Mouse (Mus musculus) small intestine, adult 2 months (tissue): ENCODE data around the gene Dirc2. TPM values are rescaled to one million over a fixed set of nuclear protein-coding genes. Genes with fewer than 3 reads are reported as not detected.

Source experiments
- H3K27ac ChIP-seq: fragments of 200-500 bp; 2 replicates; pipeline ENCODE4 v1.5.1; 2012; ENCODE audit warnings: low read depth, low read length, control low read depth, inconsistent platforms; ENCODE audit not compliant: insufficient read depth
- H3K27me3 ChIP-seq: fragments of 200-500 bp; 2 replicates; pipeline ENCODE4 v1.6.1; 2012; ENCODE audit warnings: mild to moderate bottlenecking, moderate library complexity, low read length, inconsistent platforms; ENCODE audit not compliant: control insufficient read depth, insufficient read depth
- H3K36me3 ChIP-seq: fragments of 200-500 bp; 2 replicates; pipeline ENCODE4 v1.6.1; 2012; ENCODE audit warnings: mild to moderate bottlenecking, low read length, control low read depth, inconsistent platforms; ENCODE audit not compliant: control insufficient read depth, insufficient read depth
- H3K4me1 ChIP-seq: fragments of 200-500 bp; 2 replicates; pipeline ENCODE4 v1.6.1; 2012; ENCODE audit warnings: low read length, inconsistent platforms, mixed read lengths; ENCODE audit not compliant: control insufficient read depth, insufficient read depth, insufficient read length
- H3K4me3 ChIP-seq: fragments of 200-500 bp; 2 replicates; pipeline ENCODE4 v1.5.1; 2012; ENCODE audit warnings: low read depth, mild to moderate bottlenecking, control low read depth, inconsistent platforms, low read length, moderate library complexity
- CTCF ChIP-seq: fragments of 200-500 bp; IDR thresholded peaks from 2 replicates; pipeline ENCODE4 v1.5.1; 2012; ENCODE audit warnings: low read depth, mild to moderate bottlenecking, control low read depth, inconsistent platforms, low read length, moderate library complexity, mixed read lengths; ENCODE audit not compliant: insufficient replicate concordance, insufficient read length; ENCODE audit errors: extremely low read depth
- POLR2A ChIP-seq: fragments of 200-500 bp; IDR thresholded peaks from 2 replicates; pipeline ENCODE4 v1.6.1; 2012; ENCODE audit warnings: low read depth, mild to moderate bottlenecking, control low read depth, inconsistent platforms, low read length, moderate library complexity
- WGBS: fragments of 180-500 bp; shearing (Covaris S2); methylation state at CpG from one replicate; pipeline ENCODE4 v1.1.7; 2018; 5-methylcytosine and 5-hydroxymethylcytosine counted together
- polyA plus RNA-seq: library from polyadenylated mRNA; depleted of rRNA; stranded (reverse); fragments of >200 nt; gene quantifications from 2 replicates; pipeline ENCODE4 v1.2.3, GENCODE M21; 2012

Gene Dirc2
- polyA plus RNA-seq, 1 experiment: 52.7 TPM

DNA sequence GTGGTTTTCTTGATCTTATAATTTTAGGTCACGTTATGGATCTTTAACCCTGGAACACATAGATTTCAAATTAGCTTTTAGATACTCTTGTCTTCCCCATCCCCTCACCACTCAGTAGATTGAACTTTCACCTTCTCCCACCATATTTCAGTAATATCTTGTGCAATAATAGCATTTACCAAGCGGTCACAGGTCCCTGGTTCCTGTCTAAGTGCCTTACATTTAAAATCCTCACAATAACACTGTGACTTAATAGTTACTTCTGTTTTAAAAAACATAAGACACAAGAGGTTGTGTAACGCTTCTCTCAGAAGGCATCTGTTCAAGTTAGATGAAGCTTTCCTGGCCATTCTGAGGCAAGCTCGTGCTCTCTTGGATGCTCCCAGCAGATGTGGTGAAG lies 34.6 kb upstream of the Dirc2 start:
- TF ChIP-seq CTCF (no peak), POLR2A (no peak)
- Histone ChIP-seq H3K4me3 (no peak overlapping the region), H3K36me3 (peaks cover 4% of the 10 kb centered on the region; the same call in 1 of the 2 replicates), H3K27ac (no peak overlapping the region), H3K27me3 (no peaks in the 10 kb centered on the region), H3K4me1 (no peaks in the 10 kb centered on the region)
- 92% methylated on average over 4 of the region's 4 CpGs for WGBS

GRCm38 (mm10) chr16:35802163-35802562 lies 33.0 kb upstream of the Dirc2 start:
- 87% methylated on average over 7 of the region's 7 CpGs for WGBS
- Histone ChIP-seq H3K4me3 (no peak overlapping the region), H3K27ac (no peak overlapping the region), H3K27me3 (no peaks in the 10 kb centered on the region), H3K4me1 (no peaks in the 10 kb centered on the region), H3K36me3 (peaks cover 4% of the 10 kb centered on the region; the same call in 1 of the 2 replicates)
- TF ChIP-seq CTCF: no peak
- TF ChIP-seq POLR2A: no peak

DNA sequence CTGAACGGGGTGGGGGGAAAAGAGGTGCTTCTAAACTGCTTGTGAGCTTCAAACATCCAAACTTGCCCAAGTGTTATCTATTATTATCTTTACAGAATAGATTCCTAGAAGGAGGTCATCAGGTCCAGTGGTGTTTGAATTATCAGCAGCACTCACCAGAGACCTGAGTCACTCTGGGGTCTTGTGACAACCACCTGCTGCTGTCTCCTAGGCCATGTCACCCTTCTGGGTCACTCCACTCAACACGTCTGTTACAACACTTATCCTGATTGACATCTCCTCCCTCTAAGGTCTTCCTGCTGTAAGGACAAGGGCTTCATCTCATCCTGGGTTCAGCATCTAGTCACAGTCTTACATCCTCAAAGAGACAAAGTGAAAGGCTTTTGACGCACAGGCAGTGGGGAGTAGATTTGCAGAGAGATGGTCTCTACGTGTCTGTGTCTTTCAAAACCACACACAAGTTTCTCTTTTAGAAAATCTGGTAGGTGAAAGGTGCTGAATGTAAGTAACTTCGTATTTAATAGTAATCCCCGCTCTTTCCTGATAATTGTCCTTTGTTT lies 22.9 kb upstream of the Dirc2 start:
- Histone ChIP-seq H3K27me3 (no peaks in the 10 kb centered on the region), H3K4me3 (no peak overlapping the region), H3K36me3 (peaks cover 3% of the 10 kb centered on the region; the same call in 1 of the 2 replicates), H3K27ac (no peak overlapping the region), H3K4me1 (no peaks in the 10 kb centered on the region)
- TF ChIP-seq CTCF: no peak
- no peak for TF ChIP-seq POLR2A
- 89% methylated on average over 6 of the region's 6 CpGs for WGBS

- no peak for TF ChIP-seq CTCF
- no peak for TF ChIP-seq POLR2A
- Histone ChIP-seq H3K4me3 (no peak overlapping the region), H3K27me3 (no peaks in the 10 kb centered on the region), H3K27ac (no peak overlapping the region), H3K4me1 (no peaks in the 10 kb centered on the region), H3K36me3 (peaks cover 3% of the 10 kb centered on the region; the same call in 1 of the 2 replicates)
- WGBS: 89% methylated on average over 6 of the region's 6 CpGs
These were observed 19.2 kb upstream of the Dirc2 start for GRCm38 (mm10) chr16:35788330-35788729.

DNA sequence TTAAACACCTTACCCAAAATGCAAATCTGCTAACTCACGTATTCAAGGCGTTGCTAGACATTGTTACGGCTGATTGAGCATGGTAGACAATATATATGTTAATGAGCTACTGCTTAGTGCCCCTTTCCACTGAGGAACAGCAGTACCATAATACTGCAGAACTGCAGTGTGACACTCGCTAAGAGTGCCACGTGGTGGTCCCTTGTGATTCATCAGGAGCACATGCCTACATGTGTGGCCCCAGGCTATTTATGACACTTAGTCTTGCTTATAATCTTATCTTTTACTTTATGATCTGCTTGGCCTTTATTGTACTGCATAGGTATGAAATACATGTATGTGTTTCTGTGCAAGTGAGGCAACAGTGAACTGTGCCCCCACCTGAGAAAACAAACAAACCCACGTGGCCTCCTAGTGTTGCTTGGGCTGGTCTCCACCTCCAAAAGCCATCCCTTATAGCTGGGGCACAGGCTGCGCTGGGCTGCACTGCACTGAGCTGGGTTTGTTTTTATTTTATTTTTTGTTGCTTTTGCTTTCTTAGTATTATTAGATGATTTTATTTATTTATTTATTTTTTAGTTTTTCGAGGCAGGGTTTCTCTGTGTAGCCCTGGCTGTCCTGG lies 18.5 kb upstream of the Dirc2 start:
- WGBS: 77% methylated on average over 8 of the region's 8 CpGs
- H3K27me3 ChIP-seq: no peaks in the 10 kb centered on the region
- H3K36me3 ChIP-seq: peaks cover 3% of the 10 kb centered on the region; the same call in 1 of the 2 replicates
- TF ChIP-seq POLR2A: no peak
- no peak for TF ChIP-seq CTCF
- no peak overlapping the region for H3K4me3 ChIP-seq
- H3K4me1 ChIP-seq: no peaks in the 10 kb centered on the region
- no peak overlapping the region for H3K27ac ChIP-seq

- H3K27me3 ChIP-seq: no peaks in the 10 kb centered on the region
- no peak for TF ChIP-seq CTCF
- no peak for TF ChIP-seq POLR2A
- H3K4me3 ChIP-seq: no peak overlapping the region
- no peak overlapping the region for H3K27ac ChIP-seq
- peaks cover 3% of the 10 kb centered on the region; the same call in 1 of the 2 replicates for H3K36me3 ChIP-seq
- no peaks in the 10 kb centered on the region for H3K4me1 ChIP-seq
- WGBS: 80% methylated on average over 6 of the region's 6 CpGs
These were observed 18.0 kb upstream of the Dirc2 start for GRCm38 (mm10) chr16:35787163-35787562.

DNA sequence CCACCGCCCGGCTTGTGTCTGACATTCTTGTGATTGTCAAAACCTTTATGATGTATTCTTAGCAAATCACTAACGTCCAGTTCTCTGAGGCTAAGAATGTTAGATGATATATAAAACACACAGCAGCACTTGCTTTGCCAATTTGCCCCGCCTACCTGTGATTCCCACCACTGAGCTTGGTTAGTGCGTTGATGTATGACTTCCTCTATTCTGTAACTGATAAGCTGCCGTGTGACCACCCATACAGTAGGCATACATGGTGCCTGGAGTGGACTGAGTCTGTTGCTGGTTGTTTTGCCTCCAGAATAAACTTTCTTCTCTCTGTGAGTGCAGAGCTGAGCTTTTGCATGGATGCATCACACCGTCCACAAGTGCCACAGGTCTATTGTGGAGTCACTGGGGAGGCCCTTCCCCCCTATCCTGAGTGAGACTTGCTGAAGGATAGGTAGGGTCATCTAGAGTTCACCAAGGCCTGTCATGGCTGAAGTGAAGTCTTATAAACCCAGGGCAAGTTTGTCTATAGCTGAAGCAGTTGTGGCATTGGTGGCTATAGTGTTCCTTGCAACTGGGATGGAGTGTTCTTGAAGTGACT lies 15.1 kb upstream of the Dirc2 start:
- Histone ChIP-seq H3K36me3 (no peaks in the 10 kb centered on the region), H3K27me3 (no peaks in the 10 kb centered on the region), H3K4me3 (no peak overlapping the region), H3K27ac (no peak overlapping the region), H3K4me1 (no peaks in the 10 kb centered on the region)
- 60% methylated on average over 7 of the region's 7 CpGs for WGBS
- TF ChIP-seq POLR2A: no peak
- no peak for TF ChIP-seq CTCF
